Mouse (Mus musculus) G1E (cell line): ENCODE results near the gene Btnl2.

Experiments used
- CTCF ChIP-seq: IDR thresholded peaks from 2 replicates; pipeline ENCODE4 v1.5.1; 2012; ENCODE audit warnings: low read depth, low read length, inconsistent platforms, mixed read lengths
- GATA1 ChIP-seq: IDR thresholded peaks from 2 replicates; pipeline ENCODE4 v1.6.1; 2012; ENCODE audit warnings: borderline replicate concordance, low read length, inconsistent platforms, mixed read lengths
- POLR2AphosphoS5 ChIP-seq: IDR thresholded peaks from 2 replicates; pipeline ENCODE4 v1.6.1; 2012; ENCODE audit warnings: low read depth, low read length, inconsistent platforms; ENCODE audit not compliant: insufficient replicate concordance

- TF ChIP-seq GATA1 (no peak), CTCF (no peak), POLR2AphosphoS5 (no peak)
Observed at GRCm38 (mm10) chr17:34362954-34363546, 8.4 kb downstream of the Btnl2 start.
